ENCODE assay signal across 12 mouse cellular contexts in genomic region chr9:119979749-119980148, GRCm38 (mm10). TPM values are rescaled to one million over a fixed set of nuclear protein-coding genes. Genes with fewer than 3 reads are reported as not detected.
DNase-seq lines count a peak whose midpoint lies in the region; ATAC-seq lines count a peak whose summit lies in the region.
"Had no signal": no experiment of that assay in that cellular context is flagged by ENCODE, and none has a peak within 500 bp of the region (broad histone marks: within the 10 kb centered on the region; RNA-seq: fewer than 3 reads in every experiment).

No protein-coding gene starts in this region.

- DNase-seq in cerebellum, adult 11-12 months: peak; percentile 49
- DNase-seq in heart, postnatal 36 days: no peak
- peak; percentile 64 for DNase-seq in brain, adult 2 months (ENCODE audit: low read depth, low spot score)
- no peak for DNase-seq in Muller cell, postnatal 12 days (ENCODE audit: inconsistent ontology term)
- DNase-seq: embryo, embryonic 11 days; lung, adult 18-20 months; right cerebral cortex, postnatal 25 days had no signal

- ATAC-seq in cerebellum, adult (ENCODE audit: insufficient number of reproducible peaks, low FRiP score, low TSS enrichment): no peak
- no peak for ATAC-seq in heart, embryonic 15.5 days (replicated peaks; ENCODE audit: insufficient number of reproducible peaks, insufficient read depth, low FRiP score, low read depth)
- no peak for ATAC-seq in megakaryocyte, adult 5-6 weeks (ENCODE audit: poor library complexity, severe bottlenecking)

- H3K9me3 ChIP-seq in heart, embryonic 15.5 days (replicated peaks): no peaks in the 10 kb centered on the region
- H3K9me3 ChIP-seq in megakaryocyte, embryonic 14.5 days: no peaks in the 10 kb centered on the region

- no peak overlapping the region for H3K4me2 ChIP-seq in heart, embryonic 15.5 days

- peaks cover 79% of the 10 kb centered on the region for H3K4me1 ChIP-seq in heart, embryonic 15.5 days (replicated peaks)
- peaks cover 84% of the 10 kb centered on the region for H3K4me1 ChIP-seq in megakaryocyte, embryonic 14.5 days

- intact Hi-C loops in heart, postnatal 36 days (cut with DNase I): loop anchor here (2.0 kb wide), 1 partner anchor 15 kb away; no protein-coding TSS in a partner anchor

- H3K9ac ChIP-seq in heart, embryonic 15.5 days: no peak overlapping the region

- H3K36me3 ChIP-seq in heart, embryonic 15.5 days: peaks cover 8% of the 10 kb centered on the region; the same call in 1 of the 2 replicates
- peaks cover 24% of the 10 kb centered on the region for H3K36me3 ChIP-seq in megakaryocyte, embryonic 14.5 days (replicated peaks; ENCODE audit: low read length)

- no peak overlapping the region for H3K4me3 ChIP-seq in heart, embryonic 15.5 days
- H3K4me3 ChIP-seq in megakaryocyte, embryonic 14.5 days (replicated peaks): peak overlapping the region; percentile 77

- H3K27me3 ChIP-seq in heart, embryonic 15.5 days: no peaks in the 10 kb centered on the region
- H3K27me3 ChIP-seq in megakaryocyte, embryonic 14.5 days (replicated peaks): no peaks in the 10 kb centered on the region

- H3K27ac ChIP-seq in heart, embryonic 15.5 days: peak overlapping the region; percentile 98; the same call in 1 of the 2 replicates

- 56% methylated on average over 2 of the region's 2 CpGs for WGBS in heart, embryonic 15.5 days

RNA-seq across cellular contexts. Expression of gene Csrnp1, which starts 4.7 kb away (rescaled TPM):
- polyA plus RNA-seq in heart, embryonic 15.5 days (2015; fragmentation: Nextera tagmentation; extraction: Ambion mirVana): 6.9 and 8.2 TPM in 2 replicates
- total RNA-seq in heart, postnatal 36 days (2021): 10 to 100 TPM; 11.1 to 29.3 TPM
- 10.6 and 25.7 TPM in 2 replicates for polyA plus RNA-seq in megakaryocyte, embryonic 14.5 days (2012; ENCODE audit: insufficient read depth, low replicate concordance)
- 7.9 and 11.6 TPM in 2 replicates for total RNA-seq in megakaryocyte, adult 5-6 weeks (2015)
- 11.8 and 12.5 TPM in 2 replicates for total RNA-seq in megakaryocyte, adult 5-6 weeks (2017)

RNA-seq across cellular contexts. Expression of gene Ttc21a, which starts 42.3 kb away (rescaled TPM):
- 0.08 and 0.29 TPM in 2 replicates for polyA plus RNA-seq in heart, embryonic 15.5 days (2015; fragmentation: Nextera tagmentation; extraction: Ambion mirVana)
- not detected for total RNA-seq in heart, postnatal 36 days (2021)
- 0.26 TPM in 1 of 2 replicates, not detected in the other for polyA plus RNA-seq in megakaryocyte, embryonic 14.5 days (2012; ENCODE audit: insufficient read depth, low replicate concordance)
- total RNA-seq in megakaryocyte, adult 5-6 weeks (2015): 0.22 and 0.41 TPM in 2 replicates
- 0.28 and 0.55 TPM in 2 replicates for total RNA-seq in megakaryocyte, adult 5-6 weeks (2017)

RNA-seq across cellular contexts. Expression of gene Gorasp1, which starts 42.4 kb away (rescaled TPM):
- polyA plus RNA-seq in heart, embryonic 15.5 days (2015; fragmentation: Nextera tagmentation; extraction: Ambion mirVana): 16.6 and 24.3 TPM in 2 replicates
- total RNA-seq in heart, postnatal 36 days (2021): 10 to 100 TPM; 30.2 to 30.6 TPM
- 11.6 and 11.7 TPM in 2 replicates for polyA plus RNA-seq in megakaryocyte, embryonic 14.5 days (2012; ENCODE audit: insufficient read depth, low replicate concordance)
- total RNA-seq in megakaryocyte, adult 5-6 weeks (2015): 3.2 and 4.5 TPM in 2 replicates
- 2.3 and 3.9 TPM in 2 replicates for total RNA-seq in megakaryocyte, adult 5-6 weeks (2017)

RNA-seq across cellular contexts. Expression of gene Xirp1, which starts 43.6 kb away (rescaled TPM):
- 45.2 and 51.0 TPM in 2 replicates for polyA plus RNA-seq in heart, embryonic 15.5 days (2015; fragmentation: Nextera tagmentation; extraction: Ambion mirVana)
- 100 to 1,000 TPM; 122 to 127 TPM for total RNA-seq in heart, postnatal 36 days (2021)
- not detected in 2 replicates for polyA plus RNA-seq in megakaryocyte, embryonic 14.5 days (2012; ENCODE audit: insufficient read depth, low replicate concordance)
- 0.09 TPM in 1 of 2 replicates, not detected in the other for total RNA-seq in megakaryocyte, adult 5-6 weeks (2015)
- total RNA-seq in megakaryocyte, adult 5-6 weeks (2017): not detected in 2 replicates
- polyA plus RNA-seq: kidney, embryonic 14.5 days had no signal

Comparison
In these comparisons a context has a peak if more than half of its experiments do, and no peak if none do; other contexts are left out.
1. DNase-seq: peak in cerebellum, adult 11-12 months (single experiment) and brain, adult 2 months (single experiment); none in heart, postnatal 36 days (0 of 2) and Muller cell, postnatal 12 days (single experiment).
2. RNA of gene Gorasp1, which starts 42.4 kb away (total RNA-seq): 30.2 to 30.6 TPM in heart, postnatal 36 days; 2.3 to 4.5 TPM in megakaryocyte, adult 5-6 weeks; every median in the first group is over 4 times any median in the second.